Mouse (Mus musculus): Measurements from ENCODE around the gene Cfap97d2.

GRCm38 (mm10) chr8:13753680-13754079 is 48.0 kb downstream of the Cfap97d2 start:
- TF ChIP-seq POLR2A (IDR thresholded peaks at IDR 0.05; ENCODE audit: insufficient read length, low read depth) = no peak
- TF ChIP-seq SRF (IDR thresholded peaks at IDR 0.05; ENCODE audit: control insufficient read depth, insufficient read length, low read depth) = no peak
- no peak for TF ChIP-seq USF1 (IDR thresholded peaks at IDR 0.05; ENCODE audit: low read depth)
- TF ChIP-seq MYOG (IDR thresholded peaks at IDR 0.05; ENCODE audit: control insufficient read depth in 1 of 3, insufficient read depth in 1 of 3, insufficient read length in 2 of 3, low read depth in 2 of 3) = no peak
- no peak for TF ChIP-seq MAX (IDR thresholded peaks at IDR 0.05; ENCODE audit: low read depth)
- TF ChIP-seq TCF12 (IDR thresholded peaks at IDR 0.05; ENCODE audit: insufficient read depth, poor library complexity, severe bottlenecking) = no peak
- TF ChIP-seq E2F4 (IDR thresholded peaks at IDR 0.05; ENCODE audit: insufficient read depth) = no peak
- TF ChIP-seq MYOD1 (IDR thresholded peaks at IDR 0.05; ENCODE audit: control insufficient read depth in 1 of 3, insufficient read length in 2 of 3, low read depth in 2 of 3) = no peak
